Mouse (Mus musculus): ENCODE measurements around the gene Ubqln1.

The Ubqln1 gene

DNA sequence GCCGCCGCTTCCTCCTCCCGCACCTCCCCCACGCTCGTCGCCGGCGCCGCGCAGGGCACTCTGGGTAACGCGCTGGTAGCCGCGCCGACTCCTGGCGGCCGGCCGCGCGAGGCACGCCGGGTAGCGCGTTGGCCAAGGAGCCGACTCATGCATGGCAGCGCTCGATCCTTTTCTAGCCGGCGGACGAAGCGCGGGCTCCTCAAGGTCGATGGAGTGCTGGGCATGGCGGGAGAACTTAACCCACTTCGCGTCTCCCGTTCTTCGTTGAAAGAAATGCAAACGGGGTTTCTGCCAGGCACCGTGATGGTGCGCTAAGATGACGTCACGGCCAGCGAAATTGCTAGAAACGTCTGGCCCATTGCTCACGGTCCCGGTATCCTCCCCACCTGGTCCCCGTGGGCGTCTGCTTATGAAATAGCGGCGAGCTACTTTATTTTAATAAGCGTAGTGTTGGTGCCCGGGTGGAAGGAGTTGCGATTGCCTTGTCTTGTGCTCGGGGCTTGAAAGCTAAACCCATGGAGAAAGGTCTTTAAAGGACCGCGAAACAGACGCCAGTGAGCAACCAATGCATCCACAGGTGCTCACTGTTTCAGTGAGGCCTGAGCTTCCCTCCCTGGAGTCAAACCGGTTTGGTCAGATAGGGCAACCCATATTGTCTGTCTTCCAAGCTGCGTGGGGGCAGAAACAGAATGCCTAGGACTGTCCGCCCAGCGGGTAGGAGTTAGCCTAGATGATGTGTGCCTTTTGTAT lies at the start of gene Ubqln1:
Gene Ubqln1 (minus strand): TSS at position 62 of the 750 bp plus-strand sequence.
- DNase-seq (ENCODE audit: low spot score), result peak; percentile 88

- DNase-seq (ENCODE audit: low spot score), result no peak
Observed at GRCm38 (mm10) chr13:58263546-58263945, 48.1 kb upstream of the Ubqln1 start.

DNA sequence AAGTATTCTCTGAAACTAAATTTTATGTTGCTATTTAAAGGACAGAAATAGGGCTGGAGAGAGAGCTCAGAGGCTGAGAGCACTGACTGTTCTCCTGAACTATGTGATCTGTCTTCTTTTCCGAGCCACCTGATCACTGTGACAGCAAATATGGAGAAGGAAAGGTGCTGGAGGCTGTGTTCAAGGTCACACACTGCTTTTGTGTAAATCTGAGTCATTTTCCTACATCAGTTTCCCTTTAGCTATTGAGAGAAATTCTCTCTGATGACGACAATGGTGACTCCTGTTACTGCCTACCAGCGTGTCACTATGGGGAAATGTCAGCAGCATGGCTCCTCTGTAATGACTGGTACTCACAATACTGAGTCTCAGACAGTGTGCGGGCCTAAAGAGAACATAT lies 46.2 kb upstream of the Ubqln1 start:
- no peak for DNase-seq (ENCODE audit: low spot score)

DNA sequence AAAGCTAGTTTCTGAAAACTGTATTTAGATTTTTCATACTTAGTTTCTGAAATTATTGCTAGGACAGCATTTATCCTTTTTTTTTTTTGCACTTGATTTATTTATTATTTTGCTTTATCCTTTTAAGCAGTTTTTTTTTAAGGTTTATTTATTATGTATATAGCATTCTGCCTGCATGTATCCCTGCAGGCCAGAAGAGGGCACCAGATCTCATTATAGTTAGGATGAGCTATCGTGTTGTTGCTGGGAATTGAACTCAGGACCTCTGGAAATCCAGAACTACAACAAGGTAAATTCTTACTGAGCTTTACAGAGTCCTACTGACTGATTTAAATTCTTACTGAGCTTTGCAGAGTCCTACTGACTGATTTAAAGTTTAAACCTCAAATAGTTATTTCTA lies 37.8 kb upstream of the Ubqln1 start:
- no peak for DNase-seq (ENCODE audit: low spot score)

DNA sequence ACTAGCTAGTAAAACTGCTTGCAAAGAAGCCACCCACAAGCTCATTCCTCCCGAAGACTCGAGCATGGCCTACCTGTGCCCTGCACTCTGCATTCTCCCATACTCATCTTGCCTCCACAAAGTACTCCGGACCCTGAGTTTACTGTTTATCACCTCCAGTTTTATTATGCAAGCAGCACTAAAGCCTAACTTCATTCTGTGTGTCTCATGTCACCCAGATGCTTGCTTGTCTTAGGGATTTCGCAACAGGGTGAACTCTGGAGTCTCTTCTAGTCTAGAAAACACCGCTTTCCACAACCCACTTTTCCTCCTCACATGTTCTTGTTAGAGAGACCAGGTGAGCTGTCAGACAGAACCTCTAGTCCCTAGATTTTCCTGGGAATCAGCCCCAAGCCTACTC lies 33.5 kb upstream of the Ubqln1 start:
- no peak for DNase-seq (ENCODE audit: low spot score)

- no peak for DNase-seq (ENCODE audit: low spot score)
Observed at GRCm38 (mm10) chr13:58236536-58236935, 21.1 kb upstream of the Ubqln1 start.

GRCm38 (mm10) chr13:58232611-58233010 lies 17.2 kb upstream of the Ubqln1 start:
- peak; percentile 50 for DNase-seq (ENCODE audit: low spot score)

DNA sequence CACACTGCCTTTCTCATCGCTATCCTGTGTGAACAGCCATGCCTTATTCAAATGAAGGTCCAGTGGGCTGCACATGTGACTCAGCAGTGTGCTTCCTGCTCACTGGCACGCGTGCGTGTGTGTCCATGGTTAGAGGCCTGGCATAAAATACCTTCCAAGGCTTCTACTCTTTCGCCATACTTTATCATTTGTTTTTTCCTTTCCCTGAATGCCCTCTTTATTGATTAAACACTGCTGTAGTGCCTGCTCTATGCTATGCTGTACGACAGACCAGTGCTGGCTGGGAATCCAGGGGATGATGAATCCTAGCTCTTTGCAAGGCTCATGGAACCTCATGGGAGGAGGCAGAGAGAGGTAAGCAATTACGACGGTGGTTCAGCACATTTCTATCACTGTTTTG lies 16.6 kb upstream of the Ubqln1 start:
- no peak for DNase-seq (ENCODE audit: low spot score)

- DNase-seq (ENCODE audit: low spot score), result no peak
Observed at GRCm38 (mm10) chr13:58228624-58229023, 13.2 kb upstream of the Ubqln1 start.

GRCm38 (mm10) chr13:58225694-58226093 lies 10.2 kb upstream of the Ubqln1 start:
- DNase-seq (ENCODE audit: low spot score), result no peak

- no peak for DNase-seq (ENCODE audit: low spot score)
Observed at GRCm38 (mm10) chr13:58220206-58220605, 4.8 kb upstream of the Ubqln1 start.

DNA sequence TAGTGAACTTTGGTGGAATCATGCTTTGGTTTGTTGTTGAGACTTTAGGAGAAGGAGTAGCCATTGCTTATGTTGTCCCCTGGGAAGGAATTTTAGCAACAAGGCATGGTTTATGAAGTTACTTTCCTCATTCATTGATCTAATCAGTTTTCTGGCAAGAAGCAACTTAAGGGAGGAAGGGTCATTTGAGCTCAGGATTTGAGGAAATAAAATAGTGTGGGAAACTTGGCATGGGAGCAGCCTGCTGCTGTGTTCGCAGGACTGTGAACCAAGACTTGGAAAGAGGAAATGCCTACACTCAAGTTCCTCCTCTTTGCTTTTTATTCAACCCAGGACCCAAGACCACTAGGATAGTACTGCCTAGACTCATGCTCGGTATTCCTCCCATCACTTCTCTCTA lies 2.1 kb upstream of the Ubqln1 start:
- no peak for DNase-seq (ENCODE audit: low spot score)

DNA sequence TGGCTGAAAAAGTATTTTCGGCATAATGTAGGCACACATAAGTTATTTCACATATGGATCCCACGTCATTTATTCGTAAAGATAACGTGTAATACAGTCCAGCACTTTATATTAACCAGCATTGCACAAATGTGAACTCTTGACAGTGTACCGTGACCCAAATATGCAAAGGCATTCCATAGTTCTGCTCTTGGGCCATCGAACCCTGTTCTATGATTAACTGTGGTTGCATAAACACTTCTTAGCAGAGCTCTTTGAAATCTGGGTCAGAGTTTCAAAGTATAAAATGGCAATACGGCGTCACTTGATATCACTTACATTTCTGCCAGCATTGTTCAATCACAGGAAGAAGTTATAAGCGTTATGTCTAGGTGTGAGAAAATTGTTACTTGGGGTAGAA lies 942 bp upstream of the Ubqln1 start:
- no peak for DNase-seq (ENCODE audit: low spot score)

DNA sequence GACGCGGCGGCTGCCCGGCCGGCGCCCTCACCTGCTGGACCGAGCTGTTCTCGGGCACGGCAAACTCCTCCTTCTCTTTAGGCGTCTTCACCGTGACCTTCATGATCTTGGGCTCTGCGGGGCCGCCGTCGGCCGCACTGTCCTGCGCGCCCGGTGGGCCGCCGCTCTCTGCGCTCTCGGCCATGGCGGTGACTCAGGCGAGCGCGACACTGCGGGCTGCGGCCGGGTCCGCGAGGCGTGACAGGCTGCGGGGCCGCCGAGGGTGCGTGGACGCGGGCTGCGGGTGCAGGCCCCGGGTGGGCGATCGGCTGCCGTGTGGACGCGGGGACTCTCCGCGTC lies 231 bp downstream of the Ubqln1 start:
- DNase-seq (ENCODE audit: low spot score), result no peak

DNA sequence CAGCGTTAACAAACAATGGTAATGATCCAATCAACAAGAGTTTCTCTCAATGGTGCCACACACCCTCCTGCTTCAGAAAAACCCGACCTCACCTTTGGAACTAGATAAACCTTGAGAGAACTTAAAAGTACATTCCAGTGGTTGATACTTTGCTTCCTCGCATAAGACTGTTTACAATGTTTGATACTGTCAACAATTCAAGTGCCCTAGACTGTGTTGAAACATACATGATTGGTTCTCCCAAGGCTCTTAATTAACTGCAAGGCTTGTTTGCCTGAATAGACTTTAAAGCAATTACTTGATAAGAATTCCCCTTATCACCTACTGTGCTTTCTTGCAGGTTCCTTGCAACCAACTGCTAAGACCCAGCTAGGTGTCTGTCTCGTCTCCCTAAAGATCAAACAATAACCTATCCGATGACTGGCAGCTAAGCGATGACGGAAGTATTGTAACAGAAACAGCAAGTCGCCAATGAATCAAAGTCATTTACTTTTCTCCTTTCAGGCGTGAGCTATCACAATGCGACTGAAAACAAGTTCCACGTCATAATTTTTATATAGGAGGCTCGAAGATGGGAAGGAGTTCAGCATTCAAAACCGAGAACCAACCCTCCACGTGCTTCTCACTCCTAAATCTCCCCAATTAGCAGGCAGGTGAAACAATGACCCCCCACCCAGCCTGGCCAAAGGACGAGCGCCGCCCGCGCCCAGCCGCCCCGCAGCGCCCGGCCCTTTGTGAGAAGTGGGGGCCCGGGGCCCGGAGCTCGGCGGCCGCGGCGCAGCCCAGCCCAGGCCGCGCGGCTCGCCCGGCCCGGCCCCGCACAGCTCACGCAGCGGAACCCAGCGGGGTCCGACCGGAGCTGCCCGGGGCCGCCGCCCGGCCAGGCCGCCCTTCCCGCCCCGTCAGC lies 854 bp downstream of the Ubqln1 start:
- DNase-seq (ENCODE audit: low spot score), result no peak

DNA sequence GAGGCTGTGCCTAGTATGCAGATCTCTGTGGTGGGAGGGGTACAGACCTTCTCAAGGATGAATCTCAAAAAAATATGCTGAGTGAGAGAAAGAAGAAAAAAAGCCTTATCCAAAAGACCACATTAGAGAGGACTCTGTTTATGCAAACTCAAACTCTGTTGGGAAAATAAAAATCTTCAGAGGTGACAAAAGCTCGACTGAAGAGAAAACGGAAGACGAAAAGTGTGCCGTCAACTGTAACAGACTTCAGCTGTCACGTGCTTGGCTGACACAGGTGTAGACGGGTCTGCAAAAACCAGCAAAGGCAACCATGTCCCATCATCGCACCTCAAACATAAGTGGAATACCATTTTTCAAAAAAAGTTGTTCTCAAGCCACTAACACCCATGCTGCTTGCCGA lies 1.7 kb downstream of the Ubqln1 start:
- DNase-seq (ENCODE audit: low spot score), result no peak

- no peak for DNase-seq (ENCODE audit: low spot score)
Observed at GRCm38 (mm10) chr13:58212530-58212929, 2.9 kb downstream of the Ubqln1 start.

GRCm38 (mm10) chr13:58210441-58210840 lies 5.0 kb downstream of the Ubqln1 start:
- no peak for DNase-seq (ENCODE audit: low spot score)

DNA sequence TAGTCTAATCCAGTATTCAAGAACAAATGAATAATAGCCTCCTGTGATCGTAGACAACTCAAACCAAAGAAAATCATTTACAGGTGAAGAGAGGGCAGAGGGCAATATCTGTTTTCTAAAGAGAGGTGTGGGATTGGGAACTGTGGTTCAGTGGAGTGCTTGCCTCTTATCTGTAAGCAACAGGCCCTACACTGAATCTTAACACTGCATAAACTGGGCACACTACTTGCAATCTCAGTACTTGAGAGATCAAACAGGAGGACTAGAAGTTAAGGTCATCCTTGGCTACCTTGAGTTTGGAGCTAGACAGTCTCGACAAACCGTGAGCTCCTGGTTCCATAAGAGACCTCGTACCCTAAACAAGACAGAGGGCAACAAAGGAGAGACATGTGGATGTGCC lies 9.4 kb downstream of the Ubqln1 start:
- DNase-seq (ENCODE audit: low spot score), result no peak

DNA sequence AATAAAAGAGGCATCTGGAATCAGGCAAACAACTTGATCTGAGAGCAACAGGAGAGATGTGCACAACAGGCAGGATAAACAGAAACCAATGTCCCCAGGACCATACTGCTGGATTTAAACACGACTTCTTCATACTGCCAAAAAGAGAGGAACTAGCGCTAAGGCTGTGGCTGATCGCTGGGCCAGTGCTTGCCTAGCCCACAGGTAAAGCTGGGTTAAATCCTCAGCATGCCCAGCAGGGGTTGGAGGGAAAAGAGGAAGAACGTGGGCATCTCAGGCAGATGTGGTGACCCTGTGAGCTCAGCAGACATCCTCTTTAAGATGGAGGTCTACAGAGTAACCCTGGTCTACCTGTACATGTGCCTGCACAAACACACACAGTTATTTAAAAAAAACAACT lies 10.5 kb downstream of the Ubqln1 start:
- no peak for DNase-seq (ENCODE audit: low spot score)

DNA sequence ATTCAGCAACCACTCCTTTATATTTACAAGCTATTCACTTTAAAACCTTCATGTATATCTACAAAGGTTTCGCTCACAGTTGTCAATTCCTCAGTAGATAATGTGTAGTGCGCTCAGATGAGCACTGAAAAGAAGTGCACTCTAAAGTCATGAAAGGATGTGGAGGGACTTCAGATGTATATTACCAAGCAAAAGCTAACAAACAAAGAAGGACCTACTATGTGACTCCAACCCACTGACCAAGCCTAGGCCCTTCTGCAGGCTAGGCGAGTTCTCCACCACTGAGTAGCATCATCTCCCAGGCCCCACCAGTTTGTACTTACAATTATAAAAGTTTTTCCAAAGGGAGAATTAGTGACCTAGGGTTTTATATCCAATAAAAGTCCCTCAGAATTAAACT lies 11.3 kb downstream of the Ubqln1 start:
- DNase-seq (ENCODE audit: low spot score), result no peak

DNA sequence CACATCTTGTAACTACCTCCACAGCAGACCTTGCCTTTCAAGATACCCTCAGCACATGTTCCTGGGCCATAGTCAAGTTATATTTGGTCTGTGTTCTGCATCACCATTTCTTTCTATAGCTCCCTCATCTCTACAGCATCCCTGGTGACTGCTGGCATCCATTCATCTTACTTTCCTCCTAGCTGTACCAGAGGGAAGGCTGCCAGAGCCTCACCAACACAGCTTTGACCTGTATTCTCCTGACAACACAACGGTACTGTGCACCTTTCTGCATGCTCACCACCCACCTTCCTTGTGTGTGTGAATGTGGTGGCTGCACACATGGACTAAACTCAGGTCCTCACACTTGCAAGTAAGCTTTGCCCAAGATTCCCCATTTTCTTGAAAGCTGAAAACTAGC lies 12.6 kb downstream of the Ubqln1 start:
- no peak for DNase-seq (ENCODE audit: low spot score)

- no peak for DNase-seq (ENCODE audit: low spot score)
Observed at GRCm38 (mm10) chr13:58201908-58202307, 13.5 kb downstream of the Ubqln1 start.

GRCm38 (mm10) chr13:58201343-58201742 lies 14.1 kb downstream of the Ubqln1 start:
- DNase-seq (ENCODE audit: low spot score), result no peak

Measured in ovary, postnatal 36 days (tissue).